Mouse (Mus musculus): ENCODE data around the gene Frs2. TPM values are rescaled to one million over a fixed set of nuclear protein-coding genes. Genes with fewer than 3 reads are reported as not detected.

Gene Frs2
- total and polyA plus RNA-seq, 3 experiments: 13.4 to 17.0 (median 14.2) TPM

GRCm38 (mm10) chr10:117106686-117107085, 41.6 kb downstream of the Frs2 start:
- Histone ChIP-seq H3K27me3 (ENCODE audit: control insufficient read depth, insufficient read depth, low read length) (no peaks in the 10 kb centered on the region), H3K27ac (no peak overlapping the region), H3K4me3 (no peak overlapping the region), H3K36me3 (ENCODE audit: control insufficient read depth, insufficient read depth, low read length) (peaks cover 13% of the 10 kb centered on the region; the same call in 1 of the 2 replicates), H3K79me2 (replicated peaks; ENCODE audit: control insufficient read depth, insufficient read depth, low read length) (peaks cover 8% of the 10 kb centered on the region), H3K4me1 (ENCODE audit: control insufficient read depth, insufficient read depth, low read length) (peaks cover 19% of the 10 kb centered on the region), H3K9ac (ENCODE audit: low read depth, low read length) (no peak overlapping the region)
- TF ChIP-seq EP300 (IDR thresholded peaks at IDR 0.05; ENCODE audit: insufficient read depth, low read depth, low read length) (no peak), POLR2A (IDR thresholded peaks at IDR 0.05; ENCODE audit: insufficient read depth, low read depth, low read length) (no peak), CTCF (IDR thresholded peaks at IDR 0.05) (no peak)
- WGBS: 20% methylated on average over 3 of the region's 3 CpGs
- intact Hi-C loops (cut with DNase I): no loop called here
- no peak for DNase-seq

DNA sequence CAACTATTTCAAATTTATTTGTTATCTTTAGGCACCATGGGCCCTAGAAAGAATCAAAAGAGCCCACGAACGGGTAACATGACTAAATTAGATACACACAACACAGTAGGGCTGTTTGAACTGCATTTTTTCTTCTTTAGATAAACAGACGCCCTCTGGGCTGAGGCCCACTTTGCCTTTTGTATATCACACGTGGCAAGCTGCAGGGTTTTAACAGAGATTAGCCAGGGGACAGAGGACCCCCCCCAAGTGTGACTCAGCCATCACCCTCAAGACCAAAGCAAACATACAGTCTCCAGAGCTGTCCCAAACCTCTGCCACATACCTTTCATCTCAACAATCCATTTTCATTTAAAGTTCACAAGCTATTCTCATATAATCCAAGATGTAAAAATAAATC, 42.1 kb downstream of the Frs2 start:
- TF ChIP-seq POLR2A (IDR thresholded peaks at IDR 0.05; ENCODE audit: insufficient read depth, low read depth, low read length): no peak
- TF ChIP-seq CTCF (IDR thresholded peaks at IDR 0.05): no peak
- no peak for TF ChIP-seq EP300 (IDR thresholded peaks at IDR 0.05; ENCODE audit: insufficient read depth, low read depth, low read length)
- Histone ChIP-seq H3K36me3 (ENCODE audit: control insufficient read depth, insufficient read depth, low read length) (peaks cover 13% of the 10 kb centered on the region; the same call in 1 of the 2 replicates), H3K9ac (ENCODE audit: low read depth, low read length) (no peak overlapping the region), H3K79me2 (replicated peaks; ENCODE audit: control insufficient read depth, insufficient read depth, low read length) (peaks cover 8% of the 10 kb centered on the region), H3K4me3 (no peak overlapping the region), H3K4me1 (ENCODE audit: control insufficient read depth, insufficient read depth, low read length) (peaks cover 17% of the 10 kb centered on the region), H3K27me3 (ENCODE audit: control insufficient read depth, insufficient read depth, low read length) (no peaks in the 10 kb centered on the region), H3K27ac (no peak overlapping the region)
- no peak for DNase-seq
- intact Hi-C loops (cut with DNase I): no loop called here
- 27% methylated on average over 4 of the region's 4 CpGs for WGBS

DNA sequence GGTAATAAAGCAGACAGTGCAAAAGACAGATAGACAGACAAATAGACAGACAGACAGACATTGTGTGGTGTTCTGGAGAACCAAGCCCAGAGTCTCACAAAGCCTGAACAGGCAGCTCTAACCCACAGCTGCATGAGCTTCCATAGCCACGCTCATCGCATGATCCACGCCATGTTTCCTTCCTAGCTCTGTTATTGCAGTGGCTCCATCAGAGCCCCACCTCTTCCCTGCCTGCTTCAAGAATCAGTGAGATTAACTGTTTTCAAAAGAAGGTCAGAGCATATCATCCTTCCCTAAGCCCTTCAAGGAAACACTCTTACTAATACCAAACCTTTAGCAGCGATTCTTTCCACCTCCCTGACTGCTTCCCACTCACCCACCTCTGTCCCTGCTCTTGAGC, 43.3 kb downstream of the Frs2 start:
- Histone ChIP-seq H3K4me1 (ENCODE audit: control insufficient read depth, insufficient read depth, low read length) (peaks cover 13% of the 10 kb centered on the region), H3K27ac (no peak overlapping the region), H3K27me3 (ENCODE audit: control insufficient read depth, insufficient read depth, low read length) (no peaks in the 10 kb centered on the region), H3K79me2 (replicated peaks; ENCODE audit: control insufficient read depth, insufficient read depth, low read length) (peaks cover 5% of the 10 kb centered on the region), H3K36me3 (ENCODE audit: control insufficient read depth, insufficient read depth, low read length) (peaks cover 9% of the 10 kb centered on the region; the same call in 1 of the 2 replicates), H3K4me3 (no peak overlapping the region), H3K9ac (ENCODE audit: low read depth, low read length) (no peak overlapping the region)
- no peak for DNase-seq
- intact Hi-C loops (cut with DNase I): no loop called here
- 47% methylated on average over 4 of the region's 4 CpGs for WGBS
- TF ChIP-seq EP300 (IDR thresholded peaks at IDR 0.05; ENCODE audit: insufficient read depth, low read depth, low read length) (no peak), CTCF (IDR thresholded peaks at IDR 0.05) (no peak), POLR2A (IDR thresholded peaks at IDR 0.05; ENCODE audit: insufficient read depth, low read depth, low read length) (no peak)

DNA sequence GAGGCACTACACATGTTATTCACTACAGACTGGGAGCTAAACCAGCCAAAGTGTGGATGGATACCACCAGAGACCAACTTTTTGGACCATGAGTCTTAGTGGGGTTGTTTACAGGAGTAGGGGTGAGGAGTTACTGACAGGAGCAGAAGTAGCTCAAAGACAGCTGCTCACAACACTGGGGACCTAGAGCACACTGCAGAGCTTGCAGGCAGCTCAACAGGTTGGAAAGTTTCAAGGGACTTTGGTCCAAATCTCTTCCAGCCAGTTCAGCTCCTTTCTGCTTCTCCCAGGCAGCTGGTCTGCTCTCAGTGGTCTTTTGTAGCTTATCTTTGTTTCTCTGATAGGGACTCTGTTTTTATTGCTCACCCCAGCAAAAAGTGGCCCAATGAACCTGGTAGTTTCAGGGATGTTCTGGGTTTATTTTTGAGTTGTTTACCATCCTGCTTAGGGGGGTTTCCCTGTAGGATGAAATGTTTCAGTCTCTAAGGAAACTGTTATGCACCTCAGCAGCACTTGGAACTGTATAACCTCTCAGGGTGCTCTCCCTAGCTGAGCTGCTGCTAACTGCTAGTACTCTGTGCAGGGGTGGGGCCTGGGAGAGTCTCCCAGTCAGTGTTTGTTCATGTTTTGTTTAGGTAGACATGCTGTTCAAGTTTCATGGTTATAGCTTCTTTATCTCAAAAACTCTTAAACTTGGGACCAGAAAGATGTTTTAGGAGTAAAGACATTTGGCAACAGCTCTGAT, 44.3 kb downstream of the Frs2 start:
- no peak overlapping the region for H3K9ac ChIP-seq (ENCODE audit: low read depth, low read length)
- TF ChIP-seq CTCF (IDR thresholded peaks at IDR 0.05): no peak
- TF ChIP-seq POLR2A (IDR thresholded peaks at IDR 0.05; ENCODE audit: insufficient read depth, low read depth, low read length): no peak
- TF ChIP-seq EP300 (IDR thresholded peaks at IDR 0.05; ENCODE audit: insufficient read depth, low read depth, low read length): no peak
- no peak for DNase-seq
- H3K79me2 ChIP-seq (replicated peaks; ENCODE audit: control insufficient read depth, insufficient read depth, low read length): peaks cover 2% of the 10 kb centered on the region; the same call in 1 of the 2 replicates
- peaks cover 13% of the 10 kb centered on the region for H3K4me1 ChIP-seq (ENCODE audit: control insufficient read depth, insufficient read depth, low read length)
- H3K27ac ChIP-seq: no peak overlapping the region
- intact Hi-C loops (cut with DNase I): no loop called here
- no peak overlapping the region for H3K4me3 ChIP-seq
- no peaks in the 10 kb centered on the region for H3K27me3 ChIP-seq (ENCODE audit: control insufficient read depth, insufficient read depth, low read length)
- peaks cover 9% of the 10 kb centered on the region; the same call in 1 of the 2 replicates for H3K36me3 ChIP-seq (ENCODE audit: control insufficient read depth, insufficient read depth, low read length)

- intact Hi-C loops (cut with DNase I): no loop called here
- peaks cover 2% of the 10 kb centered on the region; the same call in 1 of the 2 replicates for H3K79me2 ChIP-seq (replicated peaks; ENCODE audit: control insufficient read depth, insufficient read depth, low read length)
- no peak overlapping the region for H3K9ac ChIP-seq (ENCODE audit: low read depth, low read length)
- 73% methylated on average over 5 of the region's 5 CpGs for WGBS
- peaks cover 8% of the 10 kb centered on the region for H3K4me1 ChIP-seq (ENCODE audit: control insufficient read depth, insufficient read depth, low read length)
- no peaks in the 10 kb centered on the region for H3K27me3 ChIP-seq (ENCODE audit: control insufficient read depth, insufficient read depth, low read length)
- peaks cover 4% of the 10 kb centered on the region; the same call in 1 of the 2 replicates for H3K36me3 ChIP-seq (ENCODE audit: control insufficient read depth, insufficient read depth, low read length)
- DNase-seq: no peak
- no peak overlapping the region for H3K4me3 ChIP-seq
- H3K27ac ChIP-seq: no peak overlapping the region
- TF ChIP-seq CTCF (IDR thresholded peaks at IDR 0.05) (no peak), POLR2A (IDR thresholded peaks at IDR 0.05; ENCODE audit: insufficient read depth, low read depth, low read length) (no peak), EP300 (IDR thresholded peaks at IDR 0.05; ENCODE audit: insufficient read depth, low read depth, low read length) (no peak)
Observed at GRCm38 (mm10) chr10:117100175-117100574, 48.2 kb downstream of the Frs2 start.

DNA sequence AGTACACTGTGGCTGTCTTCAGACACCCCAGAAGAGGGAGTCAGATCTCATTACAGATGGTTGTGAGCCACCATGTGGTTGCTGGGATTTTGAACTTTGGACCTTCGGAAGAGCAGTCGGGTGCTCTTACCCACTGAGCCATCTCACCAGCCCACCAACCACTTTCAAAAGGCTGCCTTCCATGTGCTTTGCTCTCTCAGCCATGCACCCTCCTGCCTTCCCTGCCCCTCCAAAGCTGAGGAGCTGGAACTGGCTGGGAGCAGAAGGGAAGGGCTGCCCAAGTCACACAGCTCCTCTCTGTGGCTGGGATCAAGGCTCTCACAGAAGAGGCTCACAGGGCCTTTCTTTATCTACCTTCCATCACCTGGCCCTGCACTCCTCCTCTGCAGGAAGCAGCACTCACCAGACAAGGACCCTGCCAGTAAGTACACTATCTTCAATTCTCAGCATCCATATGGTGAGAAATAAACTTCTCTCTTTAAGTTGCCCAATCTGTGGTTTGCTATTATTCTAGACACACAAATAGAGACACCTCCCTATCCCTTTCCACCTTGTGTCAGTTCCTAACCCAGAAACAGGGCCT, 51.1 kb downstream of the Frs2 start:
- Histone ChIP-seq H3K9ac (ENCODE audit: low read depth, low read length) (no peak overlapping the region), H3K27ac (no peak overlapping the region), H3K79me2 (replicated peaks; ENCODE audit: control insufficient read depth, insufficient read depth, low read length) (no peaks in the 10 kb centered on the region; the same call in 1 of the 2 replicates), H3K27me3 (ENCODE audit: control insufficient read depth, insufficient read depth, low read length) (no peaks in the 10 kb centered on the region), H3K4me1 (ENCODE audit: control insufficient read depth, insufficient read depth, low read length) (peaks cover 4% of the 10 kb centered on the region), H3K4me3 (no peak overlapping the region), H3K36me3 (ENCODE audit: control insufficient read depth, insufficient read depth, low read length) (peaks cover 2% of the 10 kb centered on the region; the same call in 1 of the 2 replicates)
- TF ChIP-seq CTCF (IDR thresholded peaks at IDR 0.05) (no peak), POLR2A (IDR thresholded peaks at IDR 0.05; ENCODE audit: insufficient read depth, low read depth, low read length) (no peak), EP300 (IDR thresholded peaks at IDR 0.05; ENCODE audit: insufficient read depth, low read depth, low read length) (no peak)
- DNase-seq: no peak
- WGBS: 89% methylated on average over 2 of the region's 2 CpGs
- intact Hi-C loops (cut with DNase I): loop anchor here (10.0 kb wide), 1 partner anchor 48 kb away; the partner anchor contains the start of gene Frs2

Measured in heart, adult 2 months (tissue).